Mouse (Mus musculus) megakaryocyte progenitor cell, adult 5-6 weeks (primary cell): ENCODE results near the gene Mdfi. TPM values are rescaled to one million over a fixed set of nuclear protein-coding genes. Genes with fewer than 3 reads are reported as not detected.

Experiments used
- ATAC-seq: replicated peaks from 2 replicates; pipeline ENCODE4 v1.8.0; 2016; ENCODE audit warnings: mild to moderate bottlenecking, moderate TSS enrichment, inconsistent platforms; ENCODE audit not compliant: poor library complexity
- total RNA-seq, 2 experiments: library from RNA; stranded (forward) in 1 of 2; stranded (reverse) in 1 of 2; fragments of 157-497, 149-512 nt in 1 of 2; fragments of 200-1000 nt in 1 of 2; gene quantifications; 2 replicates each; pipeline versions ENCODE4 v1.2.3 to v1.2.4; 2015 to 2017

Gene Mdfi
- total RNA-seq, 2 experiments from 2014 or later, result 1.5 to 4.1 TPM

GRCm38 (mm10) chr17:47767456-47768141 lies 66.9 kb downstream of the Mdfi start:
- ATAC-seq, result no peak

- ATAC-seq, result peak; percentile 15; the same call in 1 of the 2 replicates
Measured at GRCm38 (mm10) chr17:47767081-47767455, 67.4 kb downstream of the Mdfi start.

GRCm38 (mm10) chr17:47766407-47767043 lies 68.0 kb downstream of the Mdfi start:
- peak; percentile 63 for ATAC-seq

GRCm38 (mm10) chr17:47765986-47766385 lies 68.5 kb downstream of the Mdfi start:
- ATAC-seq, result no peak

Other genes starting within 250 kb of the Mdfi start
- 9.8 and 11.6 TPM in 2 replicates for gene Bysl, start 223.2 kb downstream of the Mdfi start, total RNA-seq (2015)
- 15.4 and 16.0 TPM in 2 replicates for gene Bysl, start 223.2 kb downstream of the Mdfi start, total RNA-seq (2017)
- 20.4 and 23.8 TPM in 2 replicates for gene Med20, start 223.1 kb downstream of the Mdfi start, total RNA-seq (2015)
- 37.7 and 40.7 TPM in 2 replicates for gene Med20, start 223.1 kb downstream of the Mdfi start, total RNA-seq (2017)
- 0.56 and 2.2 TPM in 2 replicates for gene Gm20517, start 223.1 kb downstream of the Mdfi start, total RNA-seq (2015)
- 3.4 and 3.6 TPM in 2 replicates for gene Gm20517, start 223.1 kb downstream of the Mdfi start, total RNA-seq (2017)
- gene Usp49, start 204.0 kb downstream of the Mdfi start, total RNA-seq (2015), result 4.8 and 5.9 TPM in 2 replicates
- 4.5 and 6.4 TPM in 2 replicates for gene Usp49, start 204.0 kb downstream of the Mdfi start, total RNA-seq (2017)
- 194 and 226 TPM in 2 replicates for gene Tomm6, start 146.3 kb downstream of the Mdfi start, total RNA-seq (2015)
- gene Tomm6, start 146.3 kb downstream of the Mdfi start, total RNA-seq (2017), result 49.9 and 72.6 TPM in 2 replicates
- 0.22 and 0.72 TPM in 2 replicates for gene Frs3, start 145.7 kb downstream of the Mdfi start, total RNA-seq (2015)
- gene Frs3, start 145.7 kb downstream of the Mdfi start, total RNA-seq (2017), result 0.12 and 0.61 TPM in 2 replicates
- 0.54 TPM in 1 of 2 replicates, not detected in the other for gene Gm21981, start 140.2 kb downstream of the Mdfi start, total RNA-seq (2015)
- gene Gm21981, start 140.2 kb downstream of the Mdfi start, total RNA-seq (2017), result not detected in 2 replicates
- gene Prickle4, start 140.0 kb downstream of the Mdfi start, total RNA-seq (2015), result 0.15 and 0.64 TPM in 2 replicates
- 0.33 and 1.4 TPM in 2 replicates for gene Prickle4, start 140.0 kb downstream of the Mdfi start, total RNA-seq (2017)
- not detected in 2 replicates for gene Pgc, start 107.8 kb downstream of the Mdfi start, total RNA-seq (2015)
- not detected in 2 replicates for gene Pgc, start 107.8 kb downstream of the Mdfi start, total RNA-seq (2017)
- gene Tfeb, start 97.7 kb downstream of the Mdfi start, total RNA-seq (2015), result 6.5 and 7.5 TPM in 2 replicates
- 7.5 and 10.9 TPM in 2 replicates for gene Tfeb, start 97.7 kb downstream of the Mdfi start, total RNA-seq (2017)
- 20.1 and 21.3 TPM in 2 replicates for gene Foxp4, start 90.0 kb upstream of the Mdfi start, total RNA-seq (2015)
- gene Foxp4, start 90.0 kb upstream of the Mdfi start, total RNA-seq (2017), result 3.2 and 4.0 TPM in 2 replicates
- gene 1700122O11Rik, start 203.6 kb upstream of the Mdfi start, total RNA-seq (2015), result not detected in 2 replicates
- gene 1700122O11Rik, start 203.6 kb upstream of the Mdfi start, total RNA-seq (2017), result not detected in 2 replicates